ENCODE assay signal across 10 mouse cellular contexts in genomic region chr12:88800990-88801655, GRCm38 (mm10).
A peak's percentile ranks its signal among the peaks of the same experiment; 100 is the strongest.
DNase-seq lines count a peak whose midpoint lies in the region; ATAC-seq lines count a peak whose summit lies in the region.
"Had no signal": no experiment of that assay in that cellular context is flagged by ENCODE, and none has a peak within 500 bp of the region (broad histone marks: within the 10 kb centered on the region; RNA-seq: fewer than 3 reads in every experiment).

No protein-coding gene starts in this region.

- DNase-seq in kidney, postnatal 4 days = peak; percentile 45 to 52
- no peak for DNase-seq in kidney, postnatal 14 days
- DNase-seq in embryo, embryonic 11 days = peak; percentile 65
- DNase-seq in forebrain, embryonic 10.5 days (ENCODE audit: extremely low spot score, low spot score) = peak; percentile 70
- no peak for DNase-seq in lung, postnatal 25 days (ENCODE audit: low spot score)
- DNase-seq in heart, postnatal 10 days = no peak
- DNase-seq: cerebellum, adult 2 months; heart, adult 11 months had no signal

- H3K4me2 ChIP-seq in midbrain, embryonic 12.5 days (replicated peaks) = peak overlapping the region; percentile 27

- H3K27me3 ChIP-seq in forebrain, embryonic 10.5 days (ENCODE audit: poor library complexity, severe bottlenecking) = peaks cover 24% of the 10 kb centered on the region; the same call in 1 of the 2 replicates
- H3K27me3 ChIP-seq in midbrain, embryonic 12.5 days = no peaks in the 10 kb centered on the region
- H3K27me3 ChIP-seq: Patski had no signal

- peak overlapping the region; percentile 78 for H3K27ac ChIP-seq in forebrain, embryonic 10.5 days
- H3K27ac ChIP-seq in midbrain, embryonic 12.5 days (replicated peaks) = peak overlapping the region; percentile 87

- intact Hi-C loops in heart, postnatal 10 days (cut with DNase I) = no loop called here

- peak overlapping the region; percentile 16; the same call in 1 of the 2 replicates for H3K4me3 ChIP-seq in forebrain, embryonic 10.5 days
- H3K4me3 ChIP-seq in midbrain, embryonic 12.5 days = no peak overlapping the region

- ATAC-seq in midbrain, embryonic 12.5 days (ENCODE audit: low FRiP score, low read depth) = peak; percentile 96
- ATAC-seq: Patski had no signal

- peaks cover 27% of the 10 kb centered on the region for H3K4me1 ChIP-seq in forebrain, embryonic 10.5 days
- H3K4me1 ChIP-seq in midbrain, embryonic 12.5 days = peaks cover 33% of the 10 kb centered on the region

- no peaks in the 10 kb centered on the region for H3K9me3 ChIP-seq in forebrain, embryonic 10.5 days
- H3K9me3 ChIP-seq in midbrain, embryonic 12.5 days = no peaks in the 10 kb centered on the region

- H3K9ac ChIP-seq in midbrain, embryonic 12.5 days (replicated peaks) = no peak overlapping the region

- H3K36me3 ChIP-seq in forebrain, embryonic 10.5 days (replicated peaks) = no peaks in the 10 kb centered on the region
- no peaks in the 10 kb centered on the region for H3K36me3 ChIP-seq in midbrain, embryonic 12.5 days

- WGBS in forebrain, embryonic 10.5 days = 2% methylated on average over 6 of the region's 6 CpGs
- 9% methylated on average over 6 of the region's 6 CpGs for WGBS in midbrain, embryonic 12.5 days

Comparison
In these comparisons a context has a peak if more than half of its experiments do, and no peak if none do; other contexts are left out.
1. DNase-seq: peak in kidney, postnatal 4 days (2 of 2), embryo, embryonic 11 days (single experiment) and forebrain, embryonic 10.5 days (single experiment); none in kidney, postnatal 14 days (single experiment), lung, postnatal 25 days (single experiment) and heart, postnatal 10 days (0 of 2).